Mouse (Mus musculus): Measurements from ENCODE around the gene Plekha8.

DNA sequence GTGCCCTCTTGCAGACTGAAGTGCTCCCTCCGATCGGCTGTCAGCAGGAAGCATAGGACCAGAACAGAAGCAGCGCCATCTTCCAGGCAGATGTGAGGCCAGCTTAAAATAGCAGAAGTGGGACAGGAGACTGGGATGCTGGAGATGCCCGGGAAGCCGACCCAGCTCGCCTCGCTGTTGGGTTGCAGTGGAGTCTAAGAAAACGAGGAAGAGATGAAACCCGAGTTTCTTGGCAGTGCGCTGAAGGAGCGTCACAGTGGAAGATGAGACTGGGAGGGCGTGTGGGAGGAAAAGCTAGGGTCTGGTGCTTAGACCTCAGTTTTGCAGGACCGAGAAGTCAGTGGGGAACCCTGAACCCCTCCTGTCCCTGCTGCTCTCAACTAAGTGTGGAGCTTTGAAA lies 95.9 kb downstream of the Plekha8 start:
- TF ChIP-seq CHD2 (IDR thresholded peaks at IDR 0.05; ENCODE audit: low read depth, low read length), result no peak
- TF ChIP-seq MAFK (IDR thresholded peaks at IDR 0.05; ENCODE audit: insufficient read depth, low read depth, low read length), result no peak
- no peak for TF ChIP-seq ZNF384 (IDR thresholded peaks at IDR 0.05; ENCODE audit: low read depth, low read length)
- no peak for TF ChIP-seq HCFC1 (IDR thresholded peaks at IDR 0.05; ENCODE audit: borderline replicate concordance, insufficient read depth, low read length)
